Mouse (Mus musculus): Measurements from ENCODE around the gene Mgarp.
"Not testable (repeated sequence)": the region's sequence is repeated elsewhere in the genome, so short reads cannot be mapped to it uniquely, and the experiment has no call there.

The Mgarp gene

DNA sequence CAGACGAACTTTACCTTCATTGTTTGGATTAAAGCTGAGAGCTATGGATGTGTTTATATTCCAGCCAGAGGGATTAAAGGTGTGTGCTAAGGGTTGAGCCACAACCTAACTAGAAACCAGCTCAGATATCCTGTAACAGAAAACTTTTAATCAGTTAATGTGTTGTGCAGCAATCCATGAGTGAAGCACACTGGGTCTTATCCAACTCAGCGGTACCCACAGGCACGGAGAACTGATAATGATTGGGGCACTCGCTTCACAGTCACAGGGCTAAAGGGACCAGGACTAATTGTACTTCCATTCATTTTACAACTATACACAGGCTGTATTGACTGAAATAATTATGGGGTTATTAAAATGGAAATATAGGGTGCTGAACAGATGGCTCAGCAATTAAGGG, 29.6 kb downstream of the Mgarp start:
- ATAC-seq (ENCODE audit: low TSS enrichment), result no peak

DNA sequence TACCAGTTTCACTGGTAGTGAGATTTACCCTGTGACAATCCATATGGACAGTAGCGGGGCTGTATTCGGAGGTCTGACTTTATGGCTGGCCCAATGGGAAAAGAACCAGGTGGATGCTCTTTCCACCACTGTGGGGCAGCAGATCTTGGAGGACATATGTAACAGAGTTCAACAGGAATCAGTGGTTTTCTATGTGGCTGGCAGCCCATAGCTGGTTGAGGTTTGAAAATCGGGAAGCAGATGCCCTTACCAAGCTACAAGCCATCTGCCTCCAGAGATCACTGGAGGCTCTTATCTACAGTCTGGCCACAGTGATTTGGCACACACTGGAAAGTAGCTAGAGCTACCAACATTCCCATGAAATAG, 31.0 kb downstream of the Mgarp start:
- ATAC-seq (ENCODE audit: low TSS enrichment), result no peak

DNA sequence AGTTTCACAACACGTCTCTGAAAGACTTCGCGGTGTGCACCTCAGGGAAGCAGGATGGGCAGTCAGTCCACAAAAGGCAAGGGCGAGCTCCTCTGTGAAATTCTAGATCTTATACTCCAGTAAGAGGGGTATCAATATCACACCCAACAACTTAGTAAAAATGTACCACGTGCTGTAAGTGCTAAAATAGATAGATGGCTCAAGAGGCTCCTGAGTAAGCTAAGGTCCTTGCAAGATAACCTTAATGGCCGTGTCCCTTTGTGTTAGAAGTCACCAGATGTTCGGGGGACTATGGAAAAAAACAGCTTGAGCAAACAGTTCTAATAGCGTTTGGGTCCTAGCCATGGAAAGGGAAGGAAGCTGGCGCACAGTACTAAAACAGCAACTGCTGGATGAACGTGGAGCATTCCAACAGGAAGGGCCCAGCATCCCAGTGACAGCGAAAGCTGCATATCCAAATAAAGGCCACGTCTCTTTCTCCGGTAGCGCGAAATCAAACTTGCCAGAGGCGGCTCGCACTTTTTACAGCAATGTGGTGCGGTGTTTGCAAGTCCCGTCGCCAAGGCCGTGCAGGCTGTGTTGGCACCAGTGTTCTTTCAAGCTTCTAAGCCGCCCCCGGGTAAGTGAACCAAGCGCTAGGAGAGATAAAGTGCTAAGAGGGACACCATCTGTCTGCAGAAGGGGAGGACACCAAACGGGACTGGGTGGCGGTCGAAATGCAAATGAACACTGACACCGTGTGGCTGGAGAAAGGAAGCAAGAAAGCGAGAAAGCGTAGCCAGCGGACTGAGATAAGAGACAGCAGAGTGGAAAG, 31.6 kb downstream of the Mgarp start:
- ATAC-seq (ENCODE audit: low TSS enrichment), result peak; percentile 98

DNA sequence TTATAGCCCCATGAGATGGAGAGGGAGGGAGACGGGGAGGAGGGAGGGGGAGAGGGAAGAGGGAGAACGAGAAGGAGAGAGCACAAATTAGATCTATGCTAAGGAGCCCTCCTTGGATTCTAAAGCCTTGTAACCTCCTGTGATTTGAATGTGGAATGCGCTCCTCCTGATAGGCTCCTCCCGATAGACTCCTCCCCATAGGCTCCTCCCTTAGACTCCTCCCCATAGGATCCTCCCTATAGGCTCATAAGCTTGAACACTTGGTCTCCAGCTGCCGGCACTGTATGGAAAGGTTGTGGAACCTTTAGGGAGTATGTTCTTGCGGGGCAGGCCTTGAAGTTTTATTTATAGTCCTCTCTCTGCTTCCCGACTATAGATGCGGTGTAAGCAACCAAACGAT, 35.5 kb downstream of the Mgarp start:
- no peak for ATAC-seq (ENCODE audit: low TSS enrichment)

DNA sequence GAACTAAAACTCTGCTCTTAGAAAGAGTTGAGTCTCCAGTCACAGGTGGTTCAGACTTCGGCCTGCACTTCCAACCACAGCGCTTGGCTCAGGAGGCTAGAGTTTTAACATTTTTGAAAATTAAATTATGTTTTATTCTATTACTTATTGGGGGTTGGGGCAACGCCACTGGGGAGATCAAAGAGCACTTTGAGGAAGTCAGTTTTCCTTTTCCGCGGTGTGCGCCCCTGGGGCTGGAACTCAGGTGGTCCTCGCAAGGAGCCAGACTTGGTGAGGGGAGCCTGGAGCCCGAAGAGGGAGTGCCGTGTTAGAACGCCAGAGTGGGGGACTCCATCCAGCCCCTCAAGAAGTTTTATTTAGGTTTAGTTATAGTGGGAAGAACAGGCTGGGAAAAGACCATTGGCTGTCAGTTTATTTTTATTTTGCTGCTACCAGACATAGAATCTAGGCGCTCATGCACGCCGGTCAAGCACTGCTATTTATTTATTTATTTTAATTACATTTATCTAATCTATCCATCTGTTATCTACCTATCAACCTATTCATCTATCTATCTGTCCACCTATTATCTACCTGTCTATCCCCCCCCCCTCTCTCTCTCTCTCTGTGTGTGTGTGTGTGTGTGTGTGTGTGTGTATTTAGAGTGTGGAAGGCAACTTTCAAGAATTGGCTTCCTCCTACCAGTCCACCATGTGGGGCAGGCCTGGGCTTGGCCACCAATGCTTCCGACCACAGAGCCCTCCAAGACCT, 36.8 kb downstream of the Mgarp start:
- ATAC-seq (ENCODE audit: low TSS enrichment), result no peak

DNA sequence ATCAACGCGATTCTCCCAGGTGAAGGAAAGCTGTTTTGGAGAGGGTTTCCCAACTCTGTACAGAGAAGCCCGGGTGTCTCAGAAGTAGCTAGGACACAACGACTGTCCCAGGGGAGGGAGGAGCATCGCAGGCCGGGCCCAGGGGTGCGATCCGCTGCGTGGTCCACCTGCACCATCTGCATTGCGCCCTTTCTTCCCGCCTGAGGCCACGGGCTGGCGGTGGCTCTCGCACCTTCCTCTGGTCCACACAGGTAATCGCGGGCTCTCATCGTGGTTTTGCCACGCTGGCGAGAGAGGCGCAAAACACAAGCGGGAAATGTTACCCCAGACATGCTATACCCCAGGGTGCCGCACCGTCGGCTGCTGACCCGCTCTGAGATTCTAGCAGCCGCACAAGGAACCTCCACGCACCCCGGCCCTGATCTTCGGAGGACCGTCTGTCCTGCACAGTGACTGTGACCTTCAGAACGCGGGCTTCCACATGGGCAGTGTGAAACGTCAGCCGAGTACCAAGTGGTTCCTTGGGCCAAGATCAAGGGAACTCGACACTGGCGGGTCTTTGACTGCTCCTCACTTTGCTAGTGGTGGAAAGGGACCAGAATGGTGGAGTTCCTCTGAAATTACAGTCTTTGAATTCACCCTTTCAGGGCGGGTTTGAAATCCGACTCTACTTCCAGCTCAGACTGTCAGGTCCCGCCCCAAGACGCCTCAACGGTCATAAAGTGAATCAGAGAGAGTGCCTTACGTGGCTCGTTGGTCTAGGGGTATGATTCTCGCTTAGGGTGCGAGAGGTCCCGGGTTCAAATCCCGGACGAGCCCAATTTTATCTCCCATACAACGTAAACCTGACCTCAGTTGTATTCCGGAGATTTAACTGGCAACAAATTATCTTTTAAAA, 37.6 kb downstream of the Mgarp start:
- ATAC-seq (ENCODE audit: low TSS enrichment), result peak; percentile 53

DNA sequence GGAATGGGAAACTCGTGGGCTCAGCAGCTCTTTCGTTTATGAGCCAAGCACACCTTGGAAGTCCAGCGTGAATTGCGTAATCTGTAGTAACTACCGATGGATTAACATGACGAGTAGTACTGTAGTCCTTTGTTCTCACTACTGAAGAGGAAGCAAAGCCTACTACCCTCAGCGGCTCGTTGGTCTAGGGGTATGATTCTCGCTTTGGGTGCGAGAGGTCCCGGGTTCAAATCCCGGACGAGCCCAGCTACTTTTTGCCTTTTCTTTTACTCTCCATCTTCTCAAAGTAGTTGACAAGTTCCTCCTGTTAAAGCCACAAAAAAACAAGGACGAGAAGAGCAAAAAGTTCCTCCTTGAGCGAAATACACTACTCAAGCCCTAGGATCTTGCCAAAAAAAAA, 38.4 kb downstream of the Mgarp start:
- no peak for ATAC-seq (ENCODE audit: low TSS enrichment)

DNA sequence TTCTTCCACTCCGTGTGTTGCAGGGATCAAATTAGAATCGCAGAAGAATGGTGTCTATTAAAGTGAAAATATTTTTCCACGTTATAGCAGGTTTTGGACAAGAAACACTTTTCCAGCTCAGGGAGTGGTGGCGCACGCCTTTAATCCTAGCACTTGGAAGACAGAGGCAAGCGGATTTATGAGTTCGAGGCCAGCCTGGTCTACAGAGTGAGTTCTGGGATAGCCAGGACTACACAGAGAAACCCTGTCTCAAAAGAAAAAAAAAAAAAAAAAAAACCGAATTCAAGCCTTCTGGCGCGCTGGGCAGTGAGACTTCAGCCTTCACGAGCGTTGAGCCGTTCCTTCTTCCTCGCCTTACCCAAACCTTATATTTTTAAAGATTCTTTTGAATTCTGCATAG, 38.9 kb downstream of the Mgarp start:
- ATAC-seq (ENCODE audit: low TSS enrichment), result no peak

DNA sequence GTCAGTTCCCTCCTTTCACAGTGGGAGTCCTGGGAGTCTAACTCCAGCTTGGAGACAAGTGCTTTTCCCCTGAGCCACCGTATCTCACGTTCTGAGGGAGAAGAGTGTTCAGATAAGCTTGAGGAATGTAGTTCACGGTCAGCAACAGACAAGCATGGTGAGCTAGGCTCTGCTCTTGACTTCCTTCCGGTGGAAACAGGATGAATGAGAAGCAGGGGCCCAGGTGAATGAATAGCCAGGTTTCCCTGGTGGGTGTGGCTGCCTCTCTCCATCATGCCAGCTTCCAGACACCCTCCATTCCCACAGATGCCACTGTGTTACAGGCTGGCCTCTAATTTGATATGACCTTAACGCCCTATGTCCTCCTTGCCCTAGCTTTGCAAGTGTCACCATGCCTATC, 39.5 kb downstream of the Mgarp start:
- ATAC-seq (ENCODE audit: low TSS enrichment), result no peak

DNA sequence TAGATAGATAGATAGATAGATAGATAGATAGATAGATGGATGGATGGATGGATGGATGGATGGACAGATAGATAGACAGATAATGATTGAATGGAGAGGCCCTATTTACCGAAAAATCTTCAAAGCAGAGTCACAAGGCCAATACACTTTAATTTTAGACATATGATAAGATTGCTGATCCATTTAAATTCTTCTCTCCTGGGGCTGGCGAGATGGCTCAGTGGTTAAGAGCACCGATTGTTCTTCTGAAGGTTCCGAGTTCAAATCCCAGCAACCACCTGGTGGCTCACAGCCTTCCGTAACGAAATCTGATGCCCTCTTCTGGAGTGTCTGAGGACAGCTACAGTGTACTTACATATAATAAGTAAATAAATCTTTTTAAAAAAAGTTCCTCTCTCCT, 41.6 kb downstream of the Mgarp start:
- ATAC-seq (ENCODE audit: low TSS enrichment), result not testable (repeated sequence)

DNA sequence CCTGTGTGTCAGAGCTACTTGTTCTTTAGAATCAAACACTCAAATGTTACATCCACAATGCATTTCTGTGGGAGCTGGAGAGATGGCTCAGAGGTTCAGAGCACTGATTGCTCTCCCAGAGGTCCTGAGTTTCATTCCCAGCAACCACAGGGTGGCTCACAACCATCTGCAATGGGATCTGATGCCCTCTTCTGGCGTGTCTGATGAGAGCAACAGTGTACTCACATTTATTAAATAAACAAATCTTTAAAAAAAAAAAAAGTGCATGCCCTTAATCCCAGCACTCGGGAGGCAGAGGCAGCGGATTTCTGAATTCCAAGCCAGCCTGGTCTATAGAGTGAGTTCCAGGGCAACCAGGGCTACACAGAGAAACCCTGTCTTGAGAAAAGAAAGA, 42.5 kb downstream of the Mgarp start:
- ATAC-seq (ENCODE audit: low TSS enrichment), result no peak

DNA sequence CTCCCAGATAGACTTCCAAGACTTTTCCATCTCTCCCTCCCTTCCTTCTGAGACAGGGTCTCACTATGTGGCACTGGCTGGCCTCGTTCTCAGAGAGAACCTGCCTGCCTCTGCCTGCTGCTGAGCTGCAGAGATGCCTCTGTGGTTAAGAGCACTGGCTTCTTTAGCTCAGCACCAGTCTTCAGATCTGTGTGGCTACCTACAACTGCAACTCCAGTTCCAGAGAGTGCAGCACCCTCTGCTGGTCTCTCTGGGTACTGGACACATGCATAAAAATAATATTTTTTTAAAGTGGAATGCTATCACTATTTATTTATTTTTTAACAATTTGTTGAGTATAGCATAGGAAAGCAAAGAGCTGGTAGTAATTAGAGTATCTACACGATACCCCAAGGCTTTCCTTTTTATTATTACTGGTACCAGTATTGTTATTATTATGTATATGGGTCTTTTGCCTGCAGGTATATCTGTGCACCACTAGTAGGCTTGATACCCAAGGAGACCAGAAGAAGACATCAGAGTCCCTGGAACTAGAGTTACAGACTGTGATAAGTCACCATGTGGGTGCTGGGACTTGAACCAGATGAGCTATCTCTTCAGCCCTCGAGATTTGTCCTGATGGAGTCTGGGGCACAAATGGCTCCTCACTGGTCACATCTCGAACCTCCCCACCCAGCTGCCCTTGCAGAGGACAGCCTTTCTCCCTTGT, 43.1 kb downstream of the Mgarp start:
- ATAC-seq (ENCODE audit: low TSS enrichment), result peak; percentile 57

DNA sequence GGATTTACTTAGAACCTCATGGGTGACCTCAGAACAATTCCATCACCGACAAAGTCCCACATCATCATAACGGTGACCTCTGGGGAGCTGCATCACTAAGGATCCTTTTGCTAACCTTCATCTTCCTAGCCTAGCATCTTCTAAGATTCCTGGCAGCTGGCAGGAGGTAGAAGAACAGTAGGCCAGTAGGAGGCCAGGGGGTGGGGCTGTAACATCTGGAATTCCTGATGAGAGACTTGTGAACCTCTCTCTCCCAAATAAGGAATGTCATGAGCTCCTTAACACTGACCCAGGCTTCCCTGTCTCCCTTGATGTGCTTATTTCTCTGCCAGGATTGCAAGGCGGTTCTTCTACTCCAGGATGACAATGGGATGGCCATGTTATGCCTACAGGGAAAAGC, 45.7 kb downstream of the Mgarp start:
- ATAC-seq (ENCODE audit: low TSS enrichment), result no peak

DNA sequence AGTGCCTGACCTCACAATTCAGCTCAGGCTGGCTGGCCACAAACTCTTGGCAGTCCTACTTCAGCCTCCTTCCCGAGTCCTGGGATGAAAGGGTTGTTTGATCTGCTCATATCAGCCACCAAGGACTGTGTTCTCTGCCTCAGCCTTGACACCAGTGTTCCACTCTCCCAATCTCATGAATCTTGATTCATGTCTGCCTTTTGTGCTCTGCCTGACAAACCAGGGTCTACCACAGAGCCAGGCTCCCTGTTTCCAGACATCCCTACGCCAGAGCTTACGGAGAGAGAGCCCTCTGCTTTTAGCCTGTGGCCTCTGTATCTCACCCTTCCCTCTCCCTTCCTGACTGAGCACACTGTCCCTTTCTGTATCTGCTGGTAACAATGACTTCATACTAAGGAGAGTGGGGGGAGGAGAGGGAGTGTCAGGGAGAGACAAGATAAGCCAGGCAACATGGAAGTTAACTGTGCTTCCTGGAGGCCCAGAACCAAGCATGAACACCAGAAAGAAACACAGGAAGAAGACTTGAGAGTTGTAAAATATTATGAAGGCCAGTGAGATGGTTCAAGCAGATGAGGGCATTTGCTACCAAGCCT, 47.8 kb downstream of the Mgarp start:
- ATAC-seq (ENCODE audit: low TSS enrichment), result no peak

DNA sequence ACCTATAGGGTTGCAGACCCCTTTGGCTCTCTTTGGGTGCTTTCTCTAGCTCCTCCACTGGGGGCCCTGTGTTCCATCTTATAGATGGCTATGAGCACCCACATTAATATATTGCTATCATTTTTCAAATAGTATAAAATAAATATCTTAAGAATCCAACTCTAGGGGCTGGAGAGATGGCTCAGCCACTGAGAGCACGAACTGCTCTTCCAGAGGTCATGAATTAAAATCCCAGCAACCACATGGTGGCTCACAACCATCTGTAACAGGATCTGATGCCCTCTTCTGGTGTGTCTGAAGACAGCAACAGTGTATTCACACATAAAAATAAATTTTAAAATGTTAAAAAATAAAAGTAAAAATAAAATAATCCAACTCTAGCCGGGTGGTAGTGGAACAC, 51.5 kb downstream of the Mgarp start:
- not testable (repeated sequence) for ATAC-seq (ENCODE audit: low TSS enrichment)

DNA sequence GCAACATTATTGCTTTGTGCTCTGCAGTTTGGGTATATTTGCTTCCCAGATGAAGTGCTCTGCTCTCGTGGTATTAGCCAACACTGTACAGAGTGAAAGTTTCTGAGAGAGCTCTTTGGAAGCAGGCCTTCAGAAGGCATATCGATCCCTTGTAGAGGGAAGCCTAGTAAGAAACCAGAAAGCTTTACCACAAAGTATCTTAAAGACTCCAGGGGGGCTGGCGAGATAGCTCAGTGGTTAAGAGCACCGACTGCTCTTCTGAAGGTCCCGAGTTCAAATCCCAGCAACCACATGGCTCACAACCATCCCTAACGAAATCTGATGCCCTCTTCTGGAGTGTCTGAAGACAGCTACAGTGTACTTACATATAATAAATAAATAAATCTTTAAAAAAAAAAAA, 52.4 kb downstream of the Mgarp start:
- ATAC-seq (ENCODE audit: low TSS enrichment), result not testable (repeated sequence)

DNA sequence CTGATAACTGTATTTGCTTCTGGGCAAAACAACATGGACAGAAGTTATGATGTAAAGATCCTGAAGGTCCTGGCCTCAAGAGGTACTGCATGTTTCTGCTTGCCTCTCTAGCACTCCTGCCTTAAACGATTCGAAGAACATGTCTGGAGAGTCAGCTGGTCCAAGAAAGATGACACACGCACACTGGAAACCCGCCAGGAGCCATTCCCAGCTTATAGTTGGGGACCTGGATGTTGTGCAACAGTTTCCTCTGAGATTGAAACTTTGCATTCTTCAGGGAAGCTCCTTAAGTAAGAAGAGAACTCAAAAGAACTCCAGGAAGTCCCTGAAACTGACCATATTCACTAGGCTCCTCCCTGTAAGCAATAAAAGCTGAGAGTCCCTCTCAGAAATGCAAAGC, 53.3 kb downstream of the Mgarp start:
- no peak for ATAC-seq (ENCODE audit: low TSS enrichment)

DNA sequence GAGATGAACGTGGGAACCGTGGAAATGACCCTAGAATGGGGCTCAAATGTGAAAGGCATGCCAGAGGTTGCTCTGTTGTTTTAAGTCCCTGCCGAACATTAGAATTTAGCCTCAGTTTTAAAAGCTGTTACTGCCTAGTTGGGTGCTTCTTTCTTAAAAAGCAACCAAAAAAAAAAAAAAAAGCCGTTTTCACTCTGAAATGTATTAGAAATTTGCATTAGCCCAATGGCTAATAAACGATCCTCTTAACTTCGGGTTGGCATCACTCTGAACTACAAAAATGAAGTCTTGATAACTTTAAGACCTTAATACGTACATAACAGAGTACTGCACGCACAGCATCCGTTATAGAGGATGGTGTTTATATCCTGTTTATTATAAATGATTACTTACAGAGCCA, 54.4 kb downstream of the Mgarp start:
- ATAC-seq (ENCODE audit: low TSS enrichment), result no peak

DNA sequence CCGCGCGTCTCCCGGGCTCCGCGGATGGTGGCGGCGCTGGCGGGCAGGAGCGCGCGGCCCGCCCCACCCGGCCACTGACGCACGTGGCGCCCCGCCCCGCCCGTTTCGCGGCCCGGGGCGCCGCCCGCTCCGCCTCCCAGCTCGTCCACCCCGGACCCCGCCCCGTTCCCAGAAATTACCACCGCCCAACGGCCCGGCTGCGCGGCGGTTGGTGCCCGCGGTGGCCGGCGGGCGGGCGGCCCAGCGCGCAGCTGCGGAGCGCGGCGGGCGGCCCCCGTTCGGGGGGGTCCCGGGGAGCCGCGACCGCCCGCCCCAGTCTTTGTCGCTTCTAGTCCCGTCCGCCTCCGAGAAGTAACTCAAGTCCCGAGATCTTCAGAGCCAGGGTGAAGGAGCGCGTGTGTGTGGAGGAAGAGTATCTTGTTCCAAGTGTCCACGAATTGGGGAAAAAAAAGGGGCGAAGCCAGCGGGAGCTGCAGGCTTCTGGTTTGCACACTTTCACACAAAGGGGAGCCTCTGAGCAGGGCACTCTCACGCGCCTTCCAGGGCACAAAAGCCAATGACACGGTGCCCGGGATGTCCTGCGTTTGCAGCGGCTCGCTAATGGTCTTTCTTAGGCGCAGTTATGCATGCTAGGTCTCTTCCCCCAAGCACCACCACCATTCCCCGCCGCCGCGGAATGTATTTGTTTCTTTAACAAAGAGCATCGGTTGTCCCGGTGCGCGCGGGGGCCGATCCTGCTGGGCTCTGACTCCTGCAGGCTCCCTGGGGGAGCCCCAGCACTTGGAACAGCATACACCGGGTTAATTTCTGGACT, 55.1 kb downstream of the Mgarp start:
- ATAC-seq (ENCODE audit: low TSS enrichment), result peak; percentile 64

DNA sequence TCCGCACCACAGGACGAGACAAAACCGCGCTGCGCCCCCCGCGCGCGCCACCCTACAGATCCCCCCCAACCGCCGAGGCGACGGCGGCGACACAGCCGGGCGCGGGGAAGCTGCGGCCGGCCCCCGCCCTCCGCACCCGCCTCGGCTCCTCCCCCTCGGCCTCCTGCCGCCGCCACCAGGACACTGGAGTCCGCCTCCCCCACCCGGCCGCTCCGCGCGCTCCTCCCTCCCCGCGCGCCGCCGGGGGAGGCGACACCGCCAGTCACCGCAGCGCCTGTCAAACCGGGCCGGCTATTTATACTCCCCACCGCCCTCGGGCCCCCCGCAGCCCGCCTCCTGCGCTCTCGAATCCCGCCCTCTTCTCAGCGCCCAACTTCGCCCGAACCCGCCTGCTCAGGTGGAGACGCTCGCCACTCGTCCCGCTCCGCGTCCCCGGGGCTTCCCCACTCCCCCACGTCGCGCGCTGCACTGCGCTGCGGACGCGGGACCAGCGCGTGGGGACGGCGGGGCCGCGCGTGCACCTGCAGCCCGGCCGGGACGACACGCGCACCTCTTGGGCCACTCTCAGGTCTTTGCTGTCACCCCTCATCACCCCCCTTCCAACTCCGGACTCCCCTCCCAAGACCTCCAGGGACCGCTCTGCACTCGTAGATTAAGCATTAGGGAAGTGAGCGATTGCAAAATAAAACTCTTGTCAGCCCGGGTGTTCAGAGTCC, 55.8 kb downstream of the Mgarp start, which contains the start of gene Elf2:
TSS of gene Elf2 (minus strand) at position 112 of the 716 bp plus-strand sequence.
- ATAC-seq (ENCODE audit: low TSS enrichment), result peak; percentile 76

Data from frontal cortex, adult (tissue).